Mouse (Mus musculus): ENCODE data around the gene Uap1l1. TPM values are rescaled to one million over a fixed set of nuclear protein-coding genes. Genes with fewer than 3 reads are reported as not detected.

Gene Uap1l1
- polyA plus RNA-seq, 1 experiment = 62.6 TPM

DNA sequence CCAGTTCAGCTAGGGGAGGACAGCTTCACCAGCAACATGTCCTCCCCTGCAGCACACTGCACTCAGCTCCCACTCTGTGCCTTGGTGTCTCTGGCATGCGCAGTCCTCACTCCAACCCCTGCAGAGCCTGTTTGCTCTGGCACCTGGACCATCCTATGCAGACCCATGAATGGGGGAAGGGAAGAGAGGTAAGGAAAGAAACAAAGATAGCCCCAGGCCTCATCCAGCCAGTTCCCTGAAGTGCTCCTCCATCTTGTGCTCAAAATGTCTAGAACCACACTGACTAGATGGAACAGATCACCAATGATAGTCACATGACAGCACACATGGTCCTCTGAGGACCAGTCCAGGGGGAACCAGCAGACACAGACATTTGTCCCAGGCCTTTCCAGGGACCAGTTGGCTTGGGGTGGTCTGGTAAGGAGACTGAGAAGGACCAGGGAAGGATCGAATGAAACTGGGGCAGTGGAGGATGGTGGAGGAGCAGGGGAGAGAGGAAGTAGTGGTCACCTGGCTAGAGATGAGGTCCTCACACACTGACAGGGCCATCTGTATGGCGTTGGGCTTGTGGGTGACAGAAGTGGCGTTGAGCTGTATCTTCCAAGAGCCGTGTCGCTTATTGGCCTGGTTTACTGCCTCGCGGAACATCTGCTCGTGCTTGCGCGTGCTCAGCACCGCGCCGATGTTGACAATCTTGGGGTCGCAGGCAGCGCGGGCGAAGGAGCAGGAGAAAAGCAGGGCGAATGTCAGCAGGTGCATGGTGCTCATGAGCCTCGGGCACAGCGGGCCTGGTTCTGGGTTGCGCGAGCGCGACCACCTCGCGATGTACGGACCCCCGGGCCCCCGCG lies 47.1 kb downstream of the Uap1l1 start:
- no peak overlapping the region for H3K4me3 ChIP-seq (replicated peaks; ENCODE audit: control insufficient read depth, low read depth, low read length)
- TF ChIP-seq CTCF (IDR thresholded peaks at IDR 0.05; ENCODE audit: control insufficient read depth, insufficient read depth, low read length) (no peak), POLR2A (IDR thresholded peaks at IDR 0.05; ENCODE audit: borderline replicate concordance, control insufficient read depth, low read depth, low read length) (no peak)
- WGBS = 8% methylated on average over 31 of the region's 31 CpGs
- no peaks in the 10 kb centered on the region; the same call in none of the 2 replicates for H3K4me1 ChIP-seq (ENCODE audit: control insufficient read depth, insufficient read depth, low read length)
- no peak overlapping the region for H3K27ac ChIP-seq (ENCODE audit: control insufficient read depth, insufficient read depth, low read depth, low read length, poor library complexity)

- no peaks in the 10 kb centered on the region; the same call in 1 of the 2 replicates for H3K4me1 ChIP-seq (ENCODE audit: control insufficient read depth, insufficient read depth, low read length)
- no peak overlapping the region for H3K4me3 ChIP-seq (replicated peaks; ENCODE audit: control insufficient read depth, low read depth, low read length)
- H3K27ac ChIP-seq (ENCODE audit: control insufficient read depth, insufficient read depth, low read depth, low read length, poor library complexity) = no peak overlapping the region
- WGBS = 5% methylated on average over 11 of the region's 11 CpGs
- no peak for TF ChIP-seq CTCF (IDR thresholded peaks at IDR 0.05; ENCODE audit: control insufficient read depth, insufficient read depth, low read length)
- no peak for TF ChIP-seq POLR2A (IDR thresholded peaks at IDR 0.05; ENCODE audit: borderline replicate concordance, control insufficient read depth, low read depth, low read length)
Observed at GRCm38 (mm10) chr2:25311491-25311891, 54.0 kb downstream of the Uap1l1 start.

DNA sequence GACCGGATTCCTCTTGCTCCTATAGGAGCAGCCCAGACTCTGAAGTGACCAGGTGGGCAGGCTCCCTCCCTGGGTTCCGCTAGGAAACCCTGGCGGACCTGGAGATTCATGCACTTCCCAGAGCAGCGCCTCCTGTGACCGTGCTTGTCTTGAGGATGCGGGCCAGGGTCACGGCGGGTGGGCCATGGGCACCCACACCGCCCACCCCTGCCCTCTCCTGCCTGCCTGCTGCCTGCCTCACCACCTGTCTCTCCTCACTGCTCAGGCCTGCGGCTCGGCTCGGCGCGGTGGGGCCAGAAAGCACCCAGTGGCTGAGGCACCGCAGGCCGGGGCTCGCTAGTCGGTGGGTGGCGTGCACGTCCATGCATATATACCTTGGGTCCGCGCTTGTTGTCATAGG lies 54.5 kb downstream of the Uap1l1 start:
- Histone ChIP-seq H3K4me1 (ENCODE audit: control insufficient read depth, insufficient read depth, low read length) (no peaks in the 10 kb centered on the region; the same call in 1 of the 2 replicates), H3K27ac (ENCODE audit: control insufficient read depth, insufficient read depth, low read depth, low read length, poor library complexity) (no peak overlapping the region), H3K4me3 (replicated peaks; ENCODE audit: control insufficient read depth, low read depth, low read length) (no peak overlapping the region)
- WGBS = 5% methylated on average over 22 of the region's 22 CpGs
- TF ChIP-seq POLR2A (IDR thresholded peaks at IDR 0.05; ENCODE audit: borderline replicate concordance, control insufficient read depth, low read depth, low read length) = no peak
- no peak for TF ChIP-seq CTCF (IDR thresholded peaks at IDR 0.05; ENCODE audit: control insufficient read depth, insufficient read depth, low read length)

GRCm38 (mm10) chr2:25310180-25310579 lies 55.3 kb downstream of the Uap1l1 start:
- 49% methylated on average over 10 of the region's 10 CpGs for WGBS
- no peak overlapping the region for H3K27ac ChIP-seq (ENCODE audit: control insufficient read depth, insufficient read depth, low read depth, low read length, poor library complexity)
- no peak overlapping the region for H3K4me3 ChIP-seq (replicated peaks; ENCODE audit: control insufficient read depth, low read depth, low read length)
- H3K4me1 ChIP-seq (ENCODE audit: control insufficient read depth, insufficient read depth, low read length) = no peaks in the 10 kb centered on the region; the same call in 1 of the 2 replicates
- no peak for TF ChIP-seq POLR2A (IDR thresholded peaks at IDR 0.05; ENCODE audit: borderline replicate concordance, control insufficient read depth, low read depth, low read length)
- no peak for TF ChIP-seq CTCF (IDR thresholded peaks at IDR 0.05; ENCODE audit: control insufficient read depth, insufficient read depth, low read length)

Other genes starting within 250 kb of the Uap1l1 start
- gene Nrarp, start 184.9 kb downstream of the Uap1l1 start, polyA plus RNA-seq (2011; ENCODE audit: insufficient read depth, insufficient read length, low replicate concordance, missing spikeins) = 1.7 and 2.6 TPM in 2 replicates
- 3.9 and 8.9 TPM in 2 replicates for gene Tor4a, start 168.8 kb downstream of the Uap1l1 start, polyA plus RNA-seq (2011; ENCODE audit: insufficient read depth, insufficient read length, low replicate concordance, missing spikeins)
- 26.7 and 38.0 TPM in 2 replicates for gene Nelfb, start 154.2 kb downstream of the Uap1l1 start, polyA plus RNA-seq (2011; ENCODE audit: insufficient read depth, insufficient read length, low replicate concordance, missing spikeins)
- gene Stpg3, start 151.0 kb downstream of the Uap1l1 start, polyA plus RNA-seq (2011; ENCODE audit: insufficient read depth, insufficient read length, low replicate concordance, missing spikeins) = not detected in 2 replicates
- gene Fam166a, start 146.9 kb downstream of the Uap1l1 start, polyA plus RNA-seq (2011; ENCODE audit: insufficient read depth, insufficient read length, low replicate concordance, missing spikeins) = not detected in 2 replicates
- 319 and 327 TPM in 2 replicates for gene Tubb4b, start 141.0 kb downstream of the Uap1l1 start, polyA plus RNA-seq (2011; ENCODE audit: insufficient read depth, insufficient read length, low replicate concordance, missing spikeins)
- gene Slc34a3, start 131.3 kb downstream of the Uap1l1 start, polyA plus RNA-seq (2011; ENCODE audit: insufficient read depth, insufficient read length, low replicate concordance, missing spikeins) = not detected in 2 replicates
- gene Rnf224, start 128.9 kb downstream of the Uap1l1 start, polyA plus RNA-seq (2011; ENCODE audit: insufficient read depth, insufficient read length, low replicate concordance, missing spikeins) = not detected in 2 replicates
- 3.1 and 4.2 TPM in 2 replicates for gene Rnf208, start 123.4 kb downstream of the Uap1l1 start, polyA plus RNA-seq (2011; ENCODE audit: insufficient read depth, insufficient read length, low replicate concordance, missing spikeins)
- gene Cysrt1, start 123.2 kb downstream of the Uap1l1 start, polyA plus RNA-seq (2011; ENCODE audit: insufficient read depth, insufficient read length, low replicate concordance, missing spikeins) = not detected in 2 replicates
- gene AL732309.1, start 118.8 kb downstream of the Uap1l1 start, polyA plus RNA-seq (2011; ENCODE audit: insufficient read depth, insufficient read length, low replicate concordance, missing spikeins) = 9.9 and 22.3 TPM in 2 replicates
- gene Tmem203, start 110.2 kb downstream of the Uap1l1 start, polyA plus RNA-seq (2011; ENCODE audit: insufficient read depth, insufficient read length, low replicate concordance, missing spikeins) = 5.0 and 15.6 TPM in 2 replicates
- gene Tprn, start 103.1 kb downstream of the Uap1l1 start, polyA plus RNA-seq (2011; ENCODE audit: insufficient read depth, insufficient read length, low replicate concordance, missing spikeins) = 1.4 and 17.5 TPM in 2 replicates
- gene Ssna1, start 93.2 kb downstream of the Uap1l1 start, polyA plus RNA-seq (2011; ENCODE audit: insufficient read depth, insufficient read length, low replicate concordance, missing spikeins) = 48.8 and 65.8 TPM in 2 replicates
- gene Anapc2, start 93.2 kb downstream of the Uap1l1 start, polyA plus RNA-seq (2011; ENCODE audit: insufficient read depth, insufficient read length, low replicate concordance, missing spikeins) = 20.1 and 34.3 TPM in 2 replicates
- gene Tmem210, start 77.5 kb downstream of the Uap1l1 start, polyA plus RNA-seq (2011; ENCODE audit: insufficient read depth, insufficient read length, low replicate concordance, missing spikeins) = not detected in 2 replicates
- gene Lrrc26, start 75.8 kb downstream of the Uap1l1 start, polyA plus RNA-seq (2011; ENCODE audit: insufficient read depth, insufficient read length, low replicate concordance, missing spikeins) = not detected in 2 replicates
- 5.0 TPM in 1 of 2 replicates, not detected in the other for gene Grin1, start 46.5 kb downstream of the Uap1l1 start, polyA plus RNA-seq (2011; ENCODE audit: insufficient read depth, insufficient read length, low replicate concordance, missing spikeins)
- 25.9 and 33.0 TPM in 2 replicates for gene Man1b1, start 33.3 kb downstream of the Uap1l1 start, polyA plus RNA-seq (2011; ENCODE audit: insufficient read depth, insufficient read length, low replicate concordance, missing spikeins)
- gene Dpp7, start 9.3 kb downstream of the Uap1l1 start, polyA plus RNA-seq (2011; ENCODE audit: insufficient read depth, insufficient read length, low replicate concordance, missing spikeins) = 22.8 and 29.5 TPM in 2 replicates
- 13.7 and 27.3 TPM in 2 replicates for gene Sapcd2, start 6.6 kb upstream of the Uap1l1 start, polyA plus RNA-seq (2011; ENCODE audit: insufficient read depth, insufficient read length, low replicate concordance, missing spikeins)
- gene Entpd2, start 30.2 kb upstream of the Uap1l1 start, polyA plus RNA-seq (2011; ENCODE audit: insufficient read depth, insufficient read length, low replicate concordance, missing spikeins) = 0.54 TPM in 1 of 2 replicates, not detected in the other
- gene Npdc1, start 33.7 kb upstream of the Uap1l1 start, polyA plus RNA-seq (2011; ENCODE audit: insufficient read depth, insufficient read length, low replicate concordance, missing spikeins) = 3.4 and 22.4 TPM in 2 replicates
- gene Fut7, start 57.6 kb upstream of the Uap1l1 start, polyA plus RNA-seq (2011; ENCODE audit: insufficient read depth, insufficient read length, low replicate concordance, missing spikeins) = 3.4 and 17.9 TPM in 2 replicates
- gene Abca2, start 63.0 kb upstream of the Uap1l1 start, polyA plus RNA-seq (2011; ENCODE audit: insufficient read depth, insufficient read length, low replicate concordance, missing spikeins) = 5.0 and 15.0 TPM in 2 replicates
- gene Clic3, start 91.2 kb upstream of the Uap1l1 start, polyA plus RNA-seq (2011; ENCODE audit: insufficient read depth, insufficient read length, low replicate concordance, missing spikeins) = not detected in 2 replicates
- 42.2 and 114 TPM in 2 replicates for gene Paxx, start 95.4 kb upstream of the Uap1l1 start, polyA plus RNA-seq (2011; ENCODE audit: insufficient read depth, insufficient read length, low replicate concordance, missing spikeins)
- gene Ptgds, start 104.4 kb upstream of the Uap1l1 start, polyA plus RNA-seq (2011; ENCODE audit: insufficient read depth, insufficient read length, low replicate concordance, missing spikeins) = 9.3 TPM in 1 of 2 replicates, not detected in the other
- gene Lcn12, start 128.2 kb upstream of the Uap1l1 start, polyA plus RNA-seq (2011; ENCODE audit: insufficient read depth, insufficient read length, low replicate concordance, missing spikeins) = not detected in 2 replicates
- gene Fbxw5, start 135.1 kb upstream of the Uap1l1 start, polyA plus RNA-seq (2011; ENCODE audit: insufficient read depth, insufficient read length, low replicate concordance, missing spikeins) = 18.5 and 30.4 TPM in 2 replicates
- 1.6 and 6.2 TPM in 2 replicates for gene C8g, start 136.0 kb upstream of the Uap1l1 start, polyA plus RNA-seq (2011; ENCODE audit: insufficient read depth, insufficient read length, low replicate concordance, missing spikeins)
- gene Traf2, start 181.3 kb upstream of the Uap1l1 start, polyA plus RNA-seq (2011; ENCODE audit: insufficient read depth, insufficient read length, low replicate concordance, missing spikeins) = 14.5 and 22.7 TPM in 2 replicates
- gene Edf1, start 192.2 kb upstream of the Uap1l1 start, polyA plus RNA-seq (2011; ENCODE audit: insufficient read depth, insufficient read length, low replicate concordance, missing spikeins) = 46.6 and 73.8 TPM in 2 replicates
- 1.1 and 9.7 TPM in 2 replicates for gene Mamdc4, start 209.2 kb upstream of the Uap1l1 start, polyA plus RNA-seq (2011; ENCODE audit: insufficient read depth, insufficient read length, low replicate concordance, missing spikeins)
- 12.3 and 16.4 TPM in 2 replicates for gene Phpt1, start 209.5 kb upstream of the Uap1l1 start, polyA plus RNA-seq (2011; ENCODE audit: insufficient read depth, insufficient read length, low replicate concordance, missing spikeins)
- gene Ajm1, start 216.1 kb upstream of the Uap1l1 start, polyA plus RNA-seq (2011; ENCODE audit: insufficient read depth, insufficient read length, low replicate concordance, missing spikeins) = 0.34 and 0.92 TPM in 2 replicates
- gene Rabl6, start 242.8 kb upstream of the Uap1l1 start, polyA plus RNA-seq (2011; ENCODE audit: insufficient read depth, insufficient read length, low replicate concordance, missing spikeins) = 33.4 and 38.2 TPM in 2 replicates